Mouse (Mus musculus): ENCODE measurements at regions not wholly inside any gene's neighbourhood (a gene's known extent, or its start where the extent isn't known, plus 50 kb on each side); places are given as distances from the start of the nearest gene placed in this dataset.

GRCm38 (mm10) chr13:44292476-44293056 is 436.7 kb upstream of the Jarid2 start:
- TF ChIP-seq CTCF (IDR thresholded peaks at IDR 0.05; ENCODE audit: low read depth) (no peak), EP300 (IDR thresholded peaks at IDR 0.05; ENCODE audit: low read depth) (no peak)

All from heart, postnatal 0 days (tissue).